Mouse (Mus musculus) large intestine, adult 2 months (tissue): ENCODE measurements at regions not wholly inside any gene's neighbourhood (a gene's known extent, or its start where the extent isn't known, plus 50 kb on each side); places are given as distances from the start of the nearest gene placed in this dataset.
"Not testable (repeated sequence)": the region's sequence is repeated elsewhere in the genome, so short reads cannot be mapped to it uniquely, and the experiment has no call there.

ENCODE experiments used
- DNase-seq: peaks from one replicate; pipeline ENCODE4 v3.0.0-alpha.2; 2012; ENCODE audit warnings: low read depth, low spot score
- WGBS: fragments of 180-500 bp; shearing (Covaris S2); methylation state at CpG from one replicate; pipeline ENCODE4 v1.1.7; 2018; 5-methylcytosine and 5-hydroxymethylcytosine counted together

DNA sequence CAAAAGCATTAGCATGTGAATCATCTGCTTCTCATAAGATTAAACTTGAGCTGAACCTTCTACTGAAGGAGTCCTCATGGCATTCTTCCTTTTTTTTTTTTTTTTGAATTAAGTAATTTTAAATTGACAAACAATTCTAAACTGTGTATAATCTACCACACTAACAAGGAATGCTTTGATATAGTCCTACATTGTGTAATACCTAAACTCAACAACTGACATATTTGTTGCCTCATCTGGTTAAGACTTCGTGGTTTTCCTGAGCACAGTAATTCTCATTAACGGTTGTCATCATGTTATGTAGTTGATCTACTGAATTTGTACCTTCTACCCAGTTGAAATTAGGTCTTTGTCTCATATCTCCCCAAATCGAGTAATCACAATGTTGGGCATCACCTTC lies 83.9 kb upstream of the Hcrtr2 start:
- no peak for DNase-seq
- WGBS: 79% methylated on average over 3 of the region's 3 CpGs

DNA sequence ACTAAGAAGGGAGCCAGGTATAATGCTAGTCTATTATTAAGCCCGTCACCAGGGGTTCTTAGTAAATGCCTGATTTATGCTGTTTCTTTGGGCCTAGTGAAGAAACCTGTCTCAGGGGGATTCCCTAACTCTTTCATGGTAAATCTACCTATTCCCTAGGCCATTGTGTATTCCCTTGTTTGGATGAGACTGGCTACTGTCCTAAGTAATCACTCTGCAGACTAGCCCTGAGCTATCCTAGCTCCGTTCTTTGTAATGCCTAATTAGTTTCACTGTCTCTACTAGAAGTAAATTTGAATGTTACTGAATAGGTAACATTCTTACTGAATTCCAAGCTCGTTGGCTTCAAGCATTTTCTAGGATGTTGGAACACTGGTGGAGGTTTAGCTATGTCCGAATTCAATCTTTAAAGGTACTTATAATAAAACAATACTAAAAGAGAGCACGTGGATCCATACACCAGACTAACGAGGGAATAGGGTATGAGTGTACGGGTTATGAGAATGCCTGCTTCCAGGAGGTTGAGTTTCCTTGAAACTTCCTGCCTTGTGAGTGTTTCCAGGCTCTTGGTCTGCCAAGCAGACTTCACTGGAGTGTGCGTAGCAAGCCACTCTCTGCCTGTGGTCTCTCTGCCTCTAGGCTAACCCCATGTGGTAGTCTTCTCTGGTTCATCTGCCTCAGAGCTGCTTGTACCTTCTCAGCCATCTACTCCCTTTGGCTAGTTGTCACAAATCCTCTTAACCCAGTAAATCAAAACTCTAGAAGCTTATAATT lies 78.4 kb upstream of the Hcrtr2 start:
- DNase-seq: not testable (repeated sequence)
- 89% methylated on average over 8 of the region's 8 CpGs for whole genome bisulfite sequencing

DNA sequence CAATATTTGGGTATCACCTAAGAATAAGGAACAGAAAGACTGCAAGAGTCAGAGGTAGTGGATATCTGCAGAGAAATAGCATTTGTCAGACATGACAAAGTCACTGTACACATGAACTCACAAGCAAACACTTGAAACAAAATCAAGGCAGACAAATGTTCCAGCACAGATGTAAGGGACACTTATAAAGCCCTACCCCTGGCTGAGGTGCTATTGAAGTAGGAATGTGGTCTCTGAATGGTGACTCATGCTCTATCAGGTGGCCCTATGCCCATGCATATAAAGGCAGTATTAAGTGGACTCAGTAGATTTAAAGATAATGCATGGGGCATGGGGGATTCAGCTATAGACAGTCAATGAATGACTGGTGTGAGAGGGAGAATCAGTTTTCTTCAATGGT lies 77.2 kb upstream of the Hcrtr2 start:
- no peak for DNase-seq

DNA sequence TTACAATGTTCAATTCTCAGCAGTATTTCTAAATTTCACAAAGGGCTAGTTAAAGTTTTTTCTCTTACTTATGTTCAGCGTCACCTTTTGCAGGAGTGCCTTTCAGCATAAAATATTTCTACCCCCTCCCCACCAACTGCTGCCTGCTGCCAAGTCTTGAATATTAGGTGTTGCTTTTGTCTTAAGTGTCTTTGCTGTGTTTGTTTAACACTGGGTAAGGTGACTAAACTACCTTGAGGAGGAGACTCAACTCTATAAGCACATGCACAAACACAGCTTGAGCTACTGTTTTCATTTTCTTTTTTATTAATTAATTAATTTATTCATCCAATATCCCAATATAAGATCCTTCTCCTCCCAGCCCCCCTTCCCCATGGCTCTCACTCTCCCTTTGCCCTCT lies 70.1 kb upstream of the Hcrtr2 start:
- DNase-seq: no peak
- 85% methylated on average over 1 of the region's 1 CpGs for WGBS

DNA sequence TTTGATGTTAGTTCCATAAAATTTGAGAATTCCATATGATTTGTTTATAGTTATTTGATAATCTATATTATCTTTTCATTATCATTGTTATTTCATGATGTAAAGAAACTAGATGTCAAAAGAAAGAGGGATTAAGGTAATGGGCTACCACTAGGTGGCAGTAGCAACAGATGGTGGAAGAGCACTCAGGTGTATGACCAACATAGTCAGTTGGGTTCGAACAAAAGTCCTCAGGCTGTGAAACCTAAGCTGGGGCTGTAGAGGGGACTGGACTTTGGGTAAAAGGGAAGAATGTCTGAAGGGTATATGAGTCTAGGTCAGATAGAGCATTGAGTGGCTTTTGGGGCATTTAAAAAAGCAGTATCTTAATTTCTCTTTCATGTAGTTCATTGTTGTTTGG lies 67.2 kb upstream of the Hcrtr2 start:
- 22% methylated on average over 1 of the region's 1 CpGs for WGBS
- peak; percentile 38 for DNase-seq
